Mouse (Mus musculus) left cerebral cortex, adult 2 months (tissue): ENCODE measurements at regions not wholly inside any gene's neighbourhood (a gene's known extent, or its start where the extent isn't known, plus 50 kb on each side); places are given as distances from the start of the nearest gene placed in this dataset.

Experiments
- DNase-seq, 2 experiments: peaks; one replicate each; pipeline ENCODE4 v3.0.0; 2021 to 2022; ENCODE audit warnings: low spot score in 2 of 2, mixed read lengths in 1 of 2; ENCODE audit errors: extremely low spot score in 1 of 2
- H3K27ac ChIP-seq: fragments of 200-600 bp; 2 replicates; pipeline ENCODE4 v1.8.1; 2022
- H3K4me3 ChIP-seq: fragments of 200-600 bp; 2 replicates; pipeline ENCODE4 v1.8.1; 2022
- CTCF ChIP-seq: fragments of 200-600 bp; IDR thresholded peaks from 2 replicates; pipeline ENCODE4 v1.8.1; 2022; ENCODE audit warnings: antibody characterized with exemption, mild to moderate bottlenecking, moderate library complexity
- intact Hi-C: fragments of 180-260 bp; cut with DNase I; formaldehyde crosslinking; loops from one replicate; pipeline ENCODE4 v1.15.1; 2025

DNA sequence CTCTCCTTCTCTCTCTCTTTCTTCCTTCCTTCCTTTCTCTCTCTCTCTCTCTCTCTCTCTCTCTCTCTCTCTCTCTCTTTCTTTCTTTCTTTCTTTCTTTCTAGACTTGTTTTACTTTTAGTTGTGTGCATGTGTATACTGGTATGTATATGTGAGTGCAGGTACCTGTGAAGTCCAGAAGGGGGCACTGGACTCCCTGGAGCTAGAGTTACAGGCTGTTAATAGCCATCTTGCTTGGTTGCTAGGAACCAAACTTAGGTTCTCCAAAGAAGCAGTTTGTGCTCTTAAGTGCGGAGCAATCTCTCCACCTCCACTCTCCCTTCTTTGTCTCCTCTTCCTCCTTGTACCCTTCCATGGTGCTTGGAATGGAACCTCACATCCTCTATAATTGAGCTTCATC, 77.2 kb downstream of the Gm10604 start:
- TF ChIP-seq CTCF: no peak
- intact Hi-C loops: no loop called here
- no peak overlapping the region for H3K27ac ChIP-seq
- DNase-seq: no peak
- H3K4me3 ChIP-seq: no peak overlapping the region

GRCm38 (mm10) chr4:11903401-11903800, 77.7 kb downstream of the Gm10604 start:
- no peak for TF ChIP-seq CTCF
- DNase-seq: no peak
- Histone ChIP-seq H3K27ac (no peak overlapping the region), H3K4me3 (no peak overlapping the region)
- intact Hi-C loops: no loop called here

DNA sequence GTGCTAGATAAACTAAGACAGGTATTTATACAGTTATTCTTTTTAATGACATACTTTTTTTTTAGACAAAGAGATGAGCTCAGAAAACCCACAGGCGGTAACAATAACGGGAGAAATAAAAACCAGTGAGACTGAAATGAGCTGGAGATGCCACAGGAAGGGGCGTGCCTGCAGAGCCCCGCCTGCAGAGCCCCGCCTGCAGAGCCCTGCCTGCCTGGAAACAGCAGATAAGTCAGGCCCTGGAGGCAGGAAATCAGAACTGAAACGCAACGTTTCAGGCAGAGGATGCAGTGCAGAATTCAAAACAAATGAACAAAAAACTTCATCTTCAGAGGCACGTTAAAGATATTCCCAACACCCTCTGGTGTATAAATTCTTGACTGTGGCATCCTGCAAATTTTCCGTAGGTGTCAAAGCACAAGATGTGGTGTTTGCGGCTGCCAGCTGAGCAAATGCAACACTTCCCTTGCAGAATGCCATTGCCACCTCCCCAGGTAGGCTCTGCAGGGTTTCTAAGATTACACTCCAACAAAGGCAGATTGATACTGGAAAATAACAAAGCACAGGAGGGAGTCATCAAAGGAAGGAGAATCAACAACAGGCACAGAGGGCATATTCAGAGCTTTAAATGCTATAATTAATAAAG, 81.0 kb downstream of the Gm10604 start:
- Histone ChIP-seq H3K27ac (no peak overlapping the region), H3K4me3 (no peak overlapping the region)
- intact Hi-C loops: no loop called here
- no peak for DNase-seq
- no peak; the same call in 1 of the 2 replicates for TF ChIP-seq CTCF

DNA sequence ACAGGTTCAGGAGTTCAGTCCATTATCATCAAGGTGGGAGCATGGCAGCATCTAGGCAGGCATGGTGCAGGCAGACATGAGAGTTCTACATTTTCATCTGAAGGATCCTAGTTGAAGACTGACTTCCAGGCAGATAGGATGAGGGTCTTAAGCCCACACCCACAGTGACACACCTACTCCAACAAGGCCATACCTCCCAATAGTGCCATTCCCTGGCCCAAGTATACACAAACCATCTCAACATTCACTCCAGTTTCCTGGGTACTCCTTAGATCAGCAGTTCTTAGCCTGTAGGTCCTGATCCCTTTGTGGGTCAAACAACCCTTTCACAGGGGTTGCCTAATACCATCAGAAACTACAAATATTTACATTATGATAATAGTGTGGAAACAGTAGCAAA, 83.8 kb downstream of the Gm10604 start:
- TF ChIP-seq CTCF: no peak
- intact Hi-C loops: no loop called here
- Histone ChIP-seq H3K4me3 (no peak overlapping the region), H3K27ac (no peak overlapping the region)
- no peak for DNase-seq

DNA sequence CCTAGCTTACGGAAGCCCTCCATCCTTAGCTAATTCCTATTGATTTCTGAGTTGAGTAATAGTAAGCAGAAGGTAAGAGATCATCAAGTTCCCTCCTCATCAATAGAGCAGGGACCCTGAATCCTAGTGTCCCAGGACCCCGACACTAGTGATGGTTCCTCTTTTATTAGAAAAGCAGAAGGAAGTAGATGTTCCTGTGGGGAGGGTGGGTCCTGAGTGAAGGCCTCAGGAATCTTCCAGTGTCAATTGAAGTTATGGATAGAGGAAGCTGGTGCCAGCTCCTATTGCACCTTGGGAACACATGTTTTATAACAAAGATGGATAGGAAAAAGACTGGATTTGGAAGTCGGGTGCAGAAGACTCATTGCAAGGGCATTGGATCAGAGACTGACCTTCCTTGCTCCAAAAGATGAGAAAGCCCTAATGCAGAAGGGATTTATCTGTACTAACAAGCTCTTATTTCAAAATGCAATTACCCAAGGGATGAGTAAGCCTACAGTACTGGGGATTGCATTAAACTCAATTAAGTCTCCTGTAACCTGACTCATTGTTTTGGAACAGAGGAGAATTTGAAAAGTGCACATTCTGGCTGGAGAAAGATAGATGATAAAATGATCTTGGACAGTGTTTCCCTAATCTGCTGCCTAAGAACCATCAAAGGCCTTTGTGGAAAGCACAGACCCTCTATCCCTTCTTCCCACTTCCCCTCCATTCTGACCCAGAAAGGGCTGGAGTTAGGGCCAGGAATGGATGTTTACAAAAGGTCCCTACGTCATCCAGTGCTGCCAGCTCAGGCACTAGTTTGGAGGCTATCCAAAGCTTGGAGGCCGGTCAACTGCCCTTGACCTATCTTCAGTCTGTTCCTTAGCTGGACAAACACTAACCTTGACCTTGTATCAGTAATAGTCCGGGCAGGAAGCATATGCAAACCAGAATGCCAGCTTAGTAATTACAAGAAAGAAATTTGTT, 84.9 kb downstream of the Gm10604 start:
- DNase-seq: no peak
- Histone ChIP-seq H3K4me3 (no peak overlapping the region), H3K27ac (no peak overlapping the region)
- intact Hi-C loops: no loop called here
- TF ChIP-seq CTCF: no peak

DNA sequence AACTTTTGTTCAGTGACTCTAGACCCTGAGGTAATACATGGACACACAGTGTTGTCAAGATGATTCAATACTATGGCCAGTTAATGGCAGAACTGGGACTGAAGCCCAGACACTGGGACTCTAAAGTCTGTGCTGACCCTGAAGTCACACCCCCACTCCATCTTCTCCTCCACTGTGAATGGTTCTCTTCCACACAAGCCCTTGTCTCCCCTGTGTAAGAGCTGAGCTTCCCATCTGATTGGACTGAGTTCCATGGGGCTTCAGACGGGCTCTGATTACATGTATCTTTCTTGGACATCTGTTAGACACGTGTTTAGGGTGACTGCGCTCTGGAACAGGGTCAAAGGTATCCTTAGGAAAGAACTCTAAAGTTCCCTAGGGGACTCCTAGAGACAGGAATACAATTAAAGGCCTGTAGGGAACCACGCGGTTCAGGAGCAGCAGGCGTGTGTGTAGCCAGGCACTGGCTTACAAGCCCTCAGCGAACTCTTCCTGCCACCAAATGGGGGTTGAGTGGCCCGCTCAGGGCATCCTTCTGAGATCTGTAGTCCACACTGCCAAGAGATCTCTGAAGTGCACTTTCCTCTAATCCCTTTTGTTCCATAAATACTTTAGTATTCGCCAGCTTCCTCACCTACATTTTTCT, 87.4 kb downstream of the Gm10604 start:
- no peak overlapping the region for H3K27ac ChIP-seq
- intact Hi-C loops: no loop called here

GRCm38 (mm10) chr4:11889039-11889600, 91.9 kb downstream of the Gm10604 start:
- Histone ChIP-seq H3K27ac (no peak overlapping the region), H3K4me3 (no peak overlapping the region)
- intact Hi-C loops: no loop called here
- no peak for TF ChIP-seq CTCF
- DNase-seq: peak in 1 of 2 experiments; percentile 20

More for the DNA sequence above, 87.4 kb downstream of the Gm10604 start:
- TF ChIP-seq CTCF: no peak
- no peak for DNase-seq
- no peak overlapping the region for H3K4me3 ChIP-seq

GRCm38 (mm10) chr4:11887377-11887776, 93.7 kb downstream of the Gm10604 start:
- intact Hi-C loops: no loop called here
- no peak for TF ChIP-seq CTCF
- Histone ChIP-seq H3K27ac (no peak overlapping the region), H3K4me3 (no peak overlapping the region)
- DNase-seq: no peak

GRCm38 (mm10) chr4:11885499-11885898, 95.6 kb downstream of the Gm10604 start:
- DNase-seq: no peak
- Histone ChIP-seq H3K27ac (no peak overlapping the region), H3K4me3 (no peak overlapping the region)
- intact Hi-C loops: no loop called here
- no peak; the same call in 1 of the 2 replicates for TF ChIP-seq CTCF

DNA sequence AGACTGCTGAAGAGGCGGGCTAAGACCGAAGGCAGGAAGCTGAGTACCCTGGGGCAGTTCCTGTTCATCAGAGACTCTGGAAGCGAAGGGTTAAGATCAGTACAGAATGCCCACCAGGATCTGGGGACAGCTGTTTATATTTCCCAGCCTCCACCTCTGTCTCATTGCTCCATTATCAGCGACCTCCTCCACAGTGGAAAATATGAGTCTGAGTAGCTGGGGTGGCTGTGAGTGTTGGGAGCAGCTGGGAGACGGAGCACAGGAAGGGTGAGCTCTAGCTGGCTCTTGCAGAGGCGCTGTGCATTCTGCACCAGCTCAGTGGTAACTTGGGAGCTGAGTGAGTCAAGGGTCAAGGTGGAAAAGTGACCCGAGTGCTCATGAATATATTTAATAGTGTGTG, 96.2 kb downstream of the Gm10604 start:
- DNase-seq: no peak
- no peak overlapping the region for H3K4me3 ChIP-seq
- TF ChIP-seq CTCF: no peak
- intact Hi-C loops: no loop called here
- H3K27ac ChIP-seq: no peak overlapping the region

GRCm38 (mm10) chr4:11883295-11883694, 97.8 kb downstream of the Gm10604 start:
- TF ChIP-seq CTCF: no peak
- intact Hi-C loops: no loop called here

GRCm38 (mm10) chr4:11882666-11883065, 98.4 kb downstream of the Gm10604 start:
- no peak overlapping the region for H3K4me3 ChIP-seq
- no peak for TF ChIP-seq CTCF
- intact Hi-C loops: no loop called here
- DNase-seq: no peak
- no peak overlapping the region for H3K27ac ChIP-seq

More at GRCm38 (mm10) chr4:11883295-11883694, 97.8 kb downstream of the Gm10604 start:
- H3K27ac ChIP-seq: no peak overlapping the region
- H3K4me3 ChIP-seq: no peak overlapping the region
- no peak for DNase-seq
